ENCODE assay signal across 23 mouse cellular contexts in genomic region chr7:140090601-140091000, GRCm38 (mm10). TPM values are rescaled to one million over a fixed set of nuclear protein-coding genes. Genes with fewer than 3 reads are reported as not detected.
DNase-seq lines count a peak whose midpoint lies in the region; ATAC-seq and TF ChIP-seq lines count a peak whose summit lies in the region.
"Had no signal": no experiment of that assay in that cellular context is flagged by ENCODE, and none has a peak within 500 bp of the region (broad histone marks: within the 10 kb centered on the region; RNA-seq: fewer than 3 reads in every experiment).

No protein-coding gene starts in this region.

- WGBS in stomach, embryonic 15.5 days, result 66% methylated on average over 10 of the region's 10 CpGs
- 51% methylated on average over 10 of the region's 10 CpGs for WGBS in stomach, postnatal 0 days
- 63% methylated on average over 10 of the region's 10 CpGs for WGBS in stomach, embryonic 16.5 days

- H3K9me3 ChIP-seq in stomach, embryonic 15.5 days, result no peaks in the 10 kb centered on the region
- no peaks in the 10 kb centered on the region for H3K9me3 ChIP-seq in stomach, postnatal 0 days (ENCODE audit: control insufficient read depth, low read length)
- no peaks in the 10 kb centered on the region for H3K9me3 ChIP-seq in stomach, embryonic 16.5 days (replicated peaks; ENCODE audit: control insufficient read depth, low read length)
- H3K9me3 ChIP-seq: embryonic facial prominence, embryonic 13.5 days; forebrain, embryonic 10.5 days; forebrain, embryonic 12.5 days had no signal

- no peaks in the 10 kb centered on the region for H3K27me3 ChIP-seq in stomach, embryonic 15.5 days (replicated peaks)
- H3K27me3 ChIP-seq in stomach, postnatal 0 days (ENCODE audit: control insufficient read depth, insufficient read depth, low read length), result no peaks in the 10 kb centered on the region
- no peaks in the 10 kb centered on the region for H3K27me3 ChIP-seq in stomach, embryonic 16.5 days (ENCODE audit: control insufficient read depth, insufficient read depth, low read length)
- H3K27me3 ChIP-seq: embryonic facial prominence, embryonic 13.5 days; forebrain, embryonic 12.5 days had no signal

- peak overlapping the region; percentile 8; the same call in 1 of the 2 replicates for H3K27ac ChIP-seq in stomach, embryonic 15.5 days
- no peak overlapping the region for H3K27ac ChIP-seq in stomach, postnatal 0 days (replicated peaks)
- peak overlapping the region; percentile 34; the same call in 1 of the 2 replicates for H3K27ac ChIP-seq in stomach, embryonic 16.5 days (ENCODE audit: low read length)
- H3K27ac ChIP-seq: embryonic facial prominence, embryonic 13.5 days; forebrain, embryonic 10.5 days; forebrain, embryonic 12.5 days had no signal

- DNase-seq in stomach, postnatal 0 days (ENCODE audit: low spot score), result no peak
- DNase-seq in fat pad, adult 2 months (ENCODE audit: extremely low read depth, low read depth, low spot score), result peak; percentile 77
- peak; percentile 68 for DNase-seq in gonadal fat pad, adult 2 months (ENCODE audit: low read depth)
- DNase-seq in spleen, postnatal 4 days (ENCODE audit: low spot score in 2 of 2), result no peak
- no peak for DNase-seq in cerebellum, adult 11 months
- DNase-seq: adrenal gland, adult 2 months; adrenal gland, postnatal 10 days; adrenal gland, postnatal 25 days; cerebellum, adult 11-12 months; cerebellum, adult 2 months; cerebellum, adult 9-10 months; cerebellum, postnatal 10 days; cerebellum, postnatal 25 days had no signal

- no peak overlapping the region for H3K4me3 ChIP-seq in stomach, embryonic 15.5 days (replicated peaks)
- no peak overlapping the region for H3K4me3 ChIP-seq in stomach, postnatal 0 days (ENCODE audit: low read depth, low read length)
- no peak overlapping the region for H3K4me3 ChIP-seq in stomach, embryonic 16.5 days (replicated peaks; ENCODE audit: low read length)
- H3K4me3 ChIP-seq: embryonic facial prominence, embryonic 13.5 days; forebrain, embryonic 10.5 days; forebrain, embryonic 12.5 days had no signal

- TF ChIP-seq EP300 in stomach, postnatal 0 days (optimal IDR thresholded peaks at IDR 0.05), result no peak

- H3K4me2 ChIP-seq in stomach, embryonic 15.5 days, result no peak overlapping the region
- no peak overlapping the region for H3K4me2 ChIP-seq in stomach, postnatal 0 days (replicated peaks; ENCODE audit: low read depth)
- H3K4me2 ChIP-seq in stomach, embryonic 16.5 days (ENCODE audit: low read depth, low read length), result no peak overlapping the region
- H3K4me2 ChIP-seq: embryonic facial prominence, embryonic 13.5 days; forebrain, embryonic 12.5 days had no signal

- H3K4me1 ChIP-seq in stomach, embryonic 15.5 days, result no peaks in the 10 kb centered on the region
- H3K4me1 ChIP-seq in stomach, postnatal 0 days (replicated peaks; ENCODE audit: control insufficient read depth, insufficient read depth), result 0 out of 2 replicates have a peak, but pooled peaks cover 2% of the 10 kb centered on the region
- H3K4me1 ChIP-seq in stomach, embryonic 16.5 days (ENCODE audit: control insufficient read depth, insufficient read depth, low read length), result 0 out of 2 replicates have a peak, but pooled peaks cover 6% of the 10 kb centered on the region
- H3K4me1 ChIP-seq: forebrain, embryonic 12.5 days had no signal

- no peak for ATAC-seq in stomach, embryonic 15.5 days (ENCODE audit: insufficient read depth, low FRiP score, low read depth)
- ATAC-seq in stomach, postnatal 0 days (ENCODE audit: low FRiP score, low TSS enrichment), result no peak
- ATAC-seq in stomach, embryonic 16.5 days (ENCODE audit: insufficient read depth, low FRiP score), result no peak
- ATAC-seq: forebrain, embryonic 14.5 days; forebrain, embryonic 16.5 days had no signal

- no peak overlapping the region for H3K9ac ChIP-seq in stomach, embryonic 15.5 days
- H3K9ac ChIP-seq in stomach, postnatal 0 days (ENCODE audit: low read length), result no peak overlapping the region
- no peak overlapping the region for H3K9ac ChIP-seq in stomach, embryonic 16.5 days (ENCODE audit: low read length)
- H3K9ac ChIP-seq: embryonic facial prominence, embryonic 13.5 days; forebrain, embryonic 12.5 days had no signal

- H3K36me3 ChIP-seq in stomach, embryonic 15.5 days, result no peaks in the 10 kb centered on the region
- no peaks in the 10 kb centered on the region for H3K36me3 ChIP-seq in stomach, postnatal 0 days (ENCODE audit: control insufficient read depth, insufficient read depth, low read length)
- no peaks in the 10 kb centered on the region for H3K36me3 ChIP-seq in stomach, embryonic 16.5 days (ENCODE audit: control insufficient read depth, insufficient read depth, low read length)
- H3K36me3 ChIP-seq: embryonic facial prominence, embryonic 13.5 days; forebrain, embryonic 10.5 days; forebrain, embryonic 12.5 days had no signal

- no peak for TF ChIP-seq CTCF in stomach, postnatal 0 days (IDR thresholded peaks at IDR 0.05; ENCODE audit: low read depth)

RNA-seq across cellular contexts. Expression of gene Prap1, which starts 2.6 kb away (rescaled TPM):
- 165 and 169 TPM in 2 replicates for polyA plus RNA-seq in stomach, embryonic 15.5 days (2015; fragmentation: Nextera tagmentation; extraction: Ambion mirVana)
- 24.4 and 45.2 TPM in 2 replicates for polyA plus RNA-seq in stomach, postnatal 0 days (2015; fragmentation: Nextera tagmentation; extraction: Ambion mirVana)
- polyA plus RNA-seq in gonadal fat pad, adult 2 months (2012; rRNA removed), result not detected in 2 replicates
- 139 and 141 TPM in 2 replicates for polyA plus RNA-seq in stomach, embryonic 16.5 days (2015; fragmentation: Nextera tagmentation; extraction: Ambion mirVana)
- polyA plus RNA-seq: adrenal gland, adult 2 months; C2C12; cerebellum, adult 2 months; cortical plate, adult 2 months; embryonic facial prominence, embryonic 11.5 days; embryonic facial prominence, embryonic 13.5 days; forebrain, embryonic 10.5 days; forebrain, embryonic 12.5 days; forebrain, embryonic 14.5 days; forebrain, embryonic 16.5 days had no signal

RNA-seq across cellular contexts. Expression of gene Caly, which starts 8.3 kb away (rescaled TPM):
- 3.4 and 3.6 TPM in 2 replicates for polyA plus RNA-seq in stomach, embryonic 15.5 days (2015; fragmentation: Nextera tagmentation; extraction: Ambion mirVana)
- 4.5 and 5.6 TPM in 2 replicates for polyA plus RNA-seq in stomach, postnatal 0 days (2015; fragmentation: Nextera tagmentation; extraction: Ambion mirVana)
- polyA plus RNA-seq in gonadal fat pad, adult 2 months (2012; rRNA removed), result 0.19 and 1.5 TPM in 2 replicates
- 3.7 and 5.6 TPM in 2 replicates for polyA plus RNA-seq in stomach, embryonic 16.5 days (2015; fragmentation: Nextera tagmentation; extraction: Ambion mirVana)
- polyA plus RNA-seq: C2C12 had no signal

RNA-seq across cellular contexts. Expression of gene Fuom, which starts 11.6 kb away (rescaled TPM):
- polyA plus RNA-seq in stomach, embryonic 15.5 days (2015; fragmentation: Nextera tagmentation; extraction: Ambion mirVana), result 32.4 and 41.4 TPM in 2 replicates
- 41.2 and 44.5 TPM in 2 replicates for polyA plus RNA-seq in stomach, postnatal 0 days (2015; fragmentation: Nextera tagmentation; extraction: Ambion mirVana)
- polyA plus RNA-seq in gonadal fat pad, adult 2 months (2012; rRNA removed), result 33.3 and 37.9 TPM in 2 replicates
- 37.0 and 38.7 TPM in 2 replicates for polyA plus RNA-seq in stomach, embryonic 16.5 days (2015; fragmentation: Nextera tagmentation; extraction: Ambion mirVana)

RNA-seq across cellular contexts. Expression of gene Paox, which starts 25.0 kb away (rescaled TPM):
- polyA plus RNA-seq in stomach, embryonic 15.5 days (2015; fragmentation: Nextera tagmentation; extraction: Ambion mirVana), result 30.6 and 33.7 TPM in 2 replicates
- 27.7 and 27.8 TPM in 2 replicates for polyA plus RNA-seq in stomach, postnatal 0 days (2015; fragmentation: Nextera tagmentation; extraction: Ambion mirVana)
- 16.0 and 18.0 TPM in 2 replicates for polyA plus RNA-seq in gonadal fat pad, adult 2 months (2012; rRNA removed)
- polyA plus RNA-seq in stomach, embryonic 16.5 days (2015; fragmentation: Nextera tagmentation; extraction: Ambion mirVana), result 31.4 and 31.9 TPM in 2 replicates

RNA-seq across cellular contexts. Expression of gene Echs1, which starts 25.7 kb away (rescaled TPM):
- 155 and 165 TPM in 2 replicates for polyA plus RNA-seq in stomach, embryonic 15.5 days (2015; fragmentation: Nextera tagmentation; extraction: Ambion mirVana)
- polyA plus RNA-seq in stomach, postnatal 0 days (2015; fragmentation: Nextera tagmentation; extraction: Ambion mirVana), result 139 and 143 TPM in 2 replicates
- 190 and 200 TPM in 2 replicates for polyA plus RNA-seq in gonadal fat pad, adult 2 months (2012; rRNA removed)
- polyA plus RNA-seq in stomach, embryonic 16.5 days (2015; fragmentation: Nextera tagmentation; extraction: Ambion mirVana), result 156 and 158 TPM in 2 replicates

Comparison
In these comparisons a context has a peak if more than half of its experiments do, and no peak if none do; other contexts are left out.
1. DNase-seq: peak in fat pad, adult 2 months (single experiment) and gonadal fat pad, adult 2 months (single experiment); none in stomach, postnatal 0 days (single experiment), spleen, postnatal 4 days (0 of 2) and cerebellum, adult 11 months (single experiment).
2. RNA of gene Prap1, which starts 2.6 kb away (polyA plus RNA-seq): 165 to 169 TPM in stomach, embryonic 15.5 days, 139 to 141 TPM in stomach, embryonic 16.5 days and 24.4 to 45.2 TPM in stomach, postnatal 0 days; not detected in gonadal fat pad, adult 2 months; every median in the first group is over 10 times any median in the second.